24 mouse cellular contexts compared by ENCODE assay signal in the genomic region with DNA sequence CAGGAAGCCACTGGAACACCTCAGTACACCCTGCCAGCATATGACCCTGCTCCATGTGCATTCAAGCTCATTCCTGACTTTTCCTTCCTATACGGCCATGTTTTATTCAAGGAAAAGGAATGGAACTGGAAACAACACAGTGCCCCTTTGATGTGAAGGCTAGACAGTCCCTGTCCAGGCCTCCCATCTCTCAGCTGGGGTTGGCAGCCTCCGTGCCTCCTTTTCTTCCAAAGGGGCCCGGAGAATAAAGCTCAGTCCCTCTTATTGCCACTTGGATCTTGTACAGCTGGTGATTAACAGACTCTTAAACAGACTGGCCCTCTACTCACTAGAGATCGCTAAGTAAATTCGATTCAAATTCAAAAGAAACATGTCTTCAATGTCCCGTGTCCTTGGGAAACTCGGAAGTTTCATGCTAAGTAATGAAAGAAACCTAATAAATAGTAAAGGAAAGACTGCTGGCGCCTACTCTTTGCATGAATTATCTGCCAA. TPM values are rescaled to one million over a fixed set of nuclear protein-coding genes. Genes with fewer than 3 reads are reported as not detected.
DNase-seq lines count a peak whose midpoint lies in the region; ATAC-seq and TF ChIP-seq lines count a peak whose summit lies in the region.
"Had no signal": no experiment of that assay in that cellular context is flagged by ENCODE, and none has a peak within 500 bp of the region (broad histone marks: within the 10 kb centered on the region; RNA-seq: fewer than 3 reads in every experiment).

No protein-coding gene starts in this region.

- no peak overlapping the region for H3K9ac ChIP-seq in forebrain, embryonic 13.5 days
- no peak overlapping the region for H3K9ac ChIP-seq in forebrain, embryonic 11.5 days (ENCODE audit: low read length)
- no peak overlapping the region for H3K9ac ChIP-seq in hindbrain, embryonic 15.5 days
- H3K9ac ChIP-seq in neural tube, embryonic 11.5 days (ENCODE audit: low read length) = no peak overlapping the region
- no peak overlapping the region for H3K9ac ChIP-seq in heart, embryonic 11.5 days (ENCODE audit: low read depth, low read length)
- H3K9ac ChIP-seq: embryonic facial prominence, embryonic 15.5 days; heart, embryonic 13.5 days had no signal

- no peaks in the 10 kb centered on the region for H3K9me3 ChIP-seq in forebrain, embryonic 13.5 days (replicated peaks)
- no peaks in the 10 kb centered on the region for H3K9me3 ChIP-seq in forebrain, embryonic 11.5 days (ENCODE audit: control insufficient read depth, low read length)
- H3K9me3 ChIP-seq in hindbrain, embryonic 15.5 days = no peaks in the 10 kb centered on the region
- H3K9me3 ChIP-seq in hindbrain, embryonic 10.5 days = no peaks in the 10 kb centered on the region
- H3K9me3 ChIP-seq in neural tube, embryonic 11.5 days (ENCODE audit: control insufficient read depth, low read length) = no peaks in the 10 kb centered on the region
- H3K9me3 ChIP-seq in heart, embryonic 11.5 days (replicated peaks; ENCODE audit: control insufficient read depth, low read length) = no peaks in the 10 kb centered on the region
- H3K9me3 ChIP-seq: embryonic facial prominence, embryonic 15.5 days; heart, embryonic 13.5 days had no signal

- no peaks in the 10 kb centered on the region for H3K36me3 ChIP-seq in forebrain, embryonic 13.5 days (ENCODE audit: poor library complexity, severe bottlenecking)
- H3K36me3 ChIP-seq in forebrain, embryonic 11.5 days (ENCODE audit: control insufficient read depth, insufficient read depth, low read length) = no peaks in the 10 kb centered on the region
- no peaks in the 10 kb centered on the region for H3K36me3 ChIP-seq in hindbrain, embryonic 15.5 days
- no peaks in the 10 kb centered on the region for H3K36me3 ChIP-seq in hindbrain, embryonic 10.5 days
- no peaks in the 10 kb centered on the region for H3K36me3 ChIP-seq in neural tube, embryonic 11.5 days (ENCODE audit: control insufficient read depth, insufficient read depth, low read length)
- no peaks in the 10 kb centered on the region for H3K36me3 ChIP-seq in heart, embryonic 11.5 days (ENCODE audit: control insufficient read depth, insufficient read depth, low read length)
- H3K36me3 ChIP-seq: embryonic facial prominence, embryonic 15.5 days; G1E; heart, embryonic 13.5 days had no signal

- no peak for TF ChIP-seq CTCF in lung, adult 2 months (IDR thresholded peaks at IDR 0.05; ENCODE audit: insufficient read depth, low read length)

- 31% methylated on average over 8 of the region's 8 CpGs for WGBS in forebrain, embryonic 13.5 days
- WGBS in forebrain, embryonic 11.5 days = 71% methylated on average over 8 of the region's 8 CpGs
- WGBS in hindbrain, embryonic 15.5 days = 46% methylated on average over 8 of the region's 8 CpGs
- WGBS in hindbrain, embryonic 10.5 days = 84% methylated on average over 8 of the region's 8 CpGs
- WGBS in neural tube, embryonic 11.5 days = 55% methylated on average over 8 of the region's 8 CpGs
- 73% methylated on average over 8 of the region's 8 CpGs for WGBS in lung, adult 2 months
- WGBS in heart, embryonic 11.5 days (ENCODE audit: insufficient replicate concordance) = 82% methylated on average over 8 of the region's 8 CpGs

- no peak for DNase-seq in forebrain, embryonic 11.5 days (ENCODE audit: low spot score)
- no peak for DNase-seq in hindbrain, embryonic 10.5 days (ENCODE audit: low spot score)
- DNase-seq in neural tube, embryonic 11.5 days (ENCODE audit: low spot score) = no peak
- DNase-seq in neural tube, embryonic 10.5 days (ENCODE audit: extremely low spot score, low spot score) = no peak
- DNase-seq in lung, adult 2 months = no peak
- DNase-seq: adrenal gland, adult 8-10 months; adrenal gland, postnatal 36 days; B cell, adult 2 months; cerebellum, adult 11 months; cerebellum, adult 8-10 months; cerebellum, postnatal 14 days; embryo, embryonic 11 days; gastrocnemius, adult 2 months; gastrocnemius, postnatal 25 days; heart, postnatal 36 days had no signal

- no peak overlapping the region for H3K4me2 ChIP-seq in forebrain, embryonic 13.5 days
- H3K4me2 ChIP-seq in forebrain, embryonic 11.5 days (ENCODE audit: low read depth, low read length, severe bottlenecking) = no peak overlapping the region
- H3K4me2 ChIP-seq in hindbrain, embryonic 15.5 days = no peak overlapping the region
- no peak overlapping the region for H3K4me2 ChIP-seq in neural tube, embryonic 11.5 days (ENCODE audit: low read depth)
- H3K4me2 ChIP-seq in heart, embryonic 11.5 days = no peak overlapping the region
- H3K4me2 ChIP-seq: embryonic facial prominence, embryonic 15.5 days; heart, embryonic 13.5 days had no signal

- no peak overlapping the region for H3K4me3 ChIP-seq in forebrain, embryonic 13.5 days
- H3K4me3 ChIP-seq in forebrain, embryonic 11.5 days (ENCODE audit: low read depth, low read length) = no peak overlapping the region
- no peak overlapping the region for H3K4me3 ChIP-seq in hindbrain, embryonic 15.5 days
- H3K4me3 ChIP-seq in hindbrain, embryonic 10.5 days = no peak overlapping the region
- H3K4me3 ChIP-seq in neural tube, embryonic 11.5 days (ENCODE audit: low read depth, low read length) = no peak overlapping the region
- H3K4me3 ChIP-seq in lung, adult 2 months (replicated peaks; ENCODE audit: extremely low read depth, low read depth, low read length) = no peak overlapping the region
- no peak overlapping the region for H3K4me3 ChIP-seq in heart, embryonic 11.5 days (ENCODE audit: low read depth, low read length)
- H3K4me3 ChIP-seq: embryonic facial prominence, embryonic 15.5 days; erythroblast, embryonic 14.5 days; gastrocnemius, adult 2 months; heart, embryonic 13.5 days had no signal

- H3K4me1 ChIP-seq in forebrain, embryonic 13.5 days = peaks cover 37% of the 10 kb centered on the region
- peaks cover 4% of the 10 kb centered on the region; the same call in 1 of the 2 replicates for H3K4me1 ChIP-seq in forebrain, embryonic 11.5 days (replicated peaks; ENCODE audit: control insufficient read depth, insufficient read depth, low read length)
- peaks cover 56% of the 10 kb centered on the region for H3K4me1 ChIP-seq in hindbrain, embryonic 15.5 days (replicated peaks)
- peaks cover 50% of the 10 kb centered on the region for H3K4me1 ChIP-seq in hindbrain, embryonic 10.5 days (replicated peaks)
- H3K4me1 ChIP-seq in neural tube, embryonic 11.5 days (ENCODE audit: control insufficient read depth, insufficient read depth, low read length) = peaks cover 22% of the 10 kb centered on the region
- no peaks in the 10 kb centered on the region for H3K4me1 ChIP-seq in lung, adult 2 months (ENCODE audit: control insufficient read depth, insufficient read depth, low read length)
- peaks cover 10% of the 10 kb centered on the region for H3K4me1 ChIP-seq in heart, embryonic 11.5 days (ENCODE audit: control insufficient read depth, insufficient read depth, low read length)

- ATAC-seq in forebrain, embryonic 13.5 days = peak; percentile 19; the same call in 1 of the 2 replicates
- ATAC-seq in forebrain, embryonic 11.5 days (replicated peaks; ENCODE audit: low FRiP score) = no peak
- ATAC-seq in hindbrain, embryonic 15.5 days (ENCODE audit: low FRiP score, low read depth) = peak; percentile 35; the same call in 1 of the 2 replicates
- ATAC-seq in neural tube, embryonic 11.5 days (ENCODE audit: insufficient read depth, low FRiP score, low TSS enrichment) = peak; percentile 43; the same call in 1 of the 2 replicates
- ATAC-seq in heart, embryonic 11.5 days (replicated peaks; ENCODE audit: insufficient number of reproducible peaks, low FRiP score, low TSS enrichment) = no peak
- ATAC-seq: CD4-positive, CD25-positive, alpha-beta regulatory T cell, adult 4 months; intestine, embryonic 16.5 days had no signal

- TF ChIP-seq POLR2A in lung, adult 2 months (IDR thresholded peaks at IDR 0.05; ENCODE audit: borderline replicate concordance, extremely low read depth, low read depth, low read length) = no peak

- no peak overlapping the region for H3K27ac ChIP-seq in forebrain, embryonic 13.5 days
- no peak overlapping the region for H3K27ac ChIP-seq in forebrain, embryonic 11.5 days (ENCODE audit: low read depth, low read length)
- H3K27ac ChIP-seq in hindbrain, embryonic 15.5 days (replicated peaks) = no peak overlapping the region
- no peak overlapping the region for H3K27ac ChIP-seq in hindbrain, embryonic 10.5 days
- no peak overlapping the region for H3K27ac ChIP-seq in neural tube, embryonic 11.5 days (ENCODE audit: low read depth, low read length)
- no peak overlapping the region for H3K27ac ChIP-seq in heart, embryonic 11.5 days (ENCODE audit: low read depth, low read length)
- H3K27ac ChIP-seq: embryonic facial prominence, embryonic 15.5 days; gastrocnemius, adult 2 months; heart, embryonic 13.5 days had no signal

- H3K27me3 ChIP-seq in forebrain, embryonic 13.5 days = 0 out of 2 replicates have a peak, but pooled peaks cover 8% of the 10 kb centered on the region
- H3K27me3 ChIP-seq in forebrain, embryonic 11.5 days (ENCODE audit: control insufficient read depth, insufficient read depth, low read length) = no peaks in the 10 kb centered on the region
- no peaks in the 10 kb centered on the region for H3K27me3 ChIP-seq in hindbrain, embryonic 15.5 days
- H3K27me3 ChIP-seq in hindbrain, embryonic 10.5 days (ENCODE audit: insufficient read depth, poor library complexity, severe bottlenecking) = no peaks in the 10 kb centered on the region
- no peaks in the 10 kb centered on the region for H3K27me3 ChIP-seq in neural tube, embryonic 11.5 days (ENCODE audit: control insufficient read depth, insufficient read depth, low read length)
- no peaks in the 10 kb centered on the region for H3K27me3 ChIP-seq in heart, embryonic 11.5 days (ENCODE audit: control insufficient read depth, insufficient read depth, low read length)
- H3K27me3 ChIP-seq: embryonic facial prominence, embryonic 15.5 days; heart, embryonic 13.5 days had no signal

RNA-seq across cellular contexts. Expression of a gene that starts 56.0 kb away (rescaled TPM):
- 4.4 and 5.4 TPM in 2 replicates for polyA plus RNA-seq in forebrain, embryonic 13.5 days (2015; fragmentation: Nextera tagmentation; extraction: Ambion mirVana)
- 6.8 and 7.3 TPM in 2 replicates for polyA plus RNA-seq in forebrain, embryonic 11.5 days (2014; fragmentation: Nextera tagmentation; extraction: Ambion mirVana)
- polyA plus RNA-seq in hindbrain, embryonic 15.5 days (2015; fragmentation: Nextera tagmentation; extraction: Ambion mirVana) = 21.6 and 22.5 TPM in 2 replicates
- polyA plus RNA-seq in hindbrain, embryonic 10.5 days (2016; fragmentation: Nextera tagmentation; extraction: Ambion mirVana) = 5.8 and 6.3 TPM in 2 replicates
- polyA plus RNA-seq in neural tube, embryonic 11.5 days (2014; fragmentation: Nextera tagmentation; extraction: Ambion mirVana) = 11.7 TPM in 2 replicates
- polyA plus RNA-seq in lung, adult 2 months (2012; rRNA removed) = 8.3 and 8.8 TPM in 2 replicates
- 5.8 and 6.9 TPM in 2 replicates for polyA plus RNA-seq in heart, embryonic 11.5 days (2014; fragmentation: Nextera tagmentation; extraction: Ambion mirVana)
- polyA plus RNA-seq: CD4-positive, CD25-positive, alpha-beta regulatory T cell, adult 4 months; erythroblast, embryonic 14.5 days; G1E had no signal

Comparison
In these comparisons a context has a peak if more than half of its experiments do, and no peak if none do; other contexts are left out.
1. ATAC-seq: peak in forebrain, embryonic 13.5 days (single experiment), hindbrain, embryonic 15.5 days (single experiment) and neural tube, embryonic 11.5 days (single experiment); none in forebrain, embryonic 11.5 days (single experiment) and heart, embryonic 11.5 days (single experiment).